Mouse (Mus musculus): ENCODE data around the gene Oaz1.

Oaz1 gene

GRCm38 (mm10) chr10:80826151-80827062 lies at the start of gene Oaz1:
Gene Oaz1, plus strand, starts transcription at chr10:80826656.
- DNase-seq, result peak; percentile 100

DNA sequence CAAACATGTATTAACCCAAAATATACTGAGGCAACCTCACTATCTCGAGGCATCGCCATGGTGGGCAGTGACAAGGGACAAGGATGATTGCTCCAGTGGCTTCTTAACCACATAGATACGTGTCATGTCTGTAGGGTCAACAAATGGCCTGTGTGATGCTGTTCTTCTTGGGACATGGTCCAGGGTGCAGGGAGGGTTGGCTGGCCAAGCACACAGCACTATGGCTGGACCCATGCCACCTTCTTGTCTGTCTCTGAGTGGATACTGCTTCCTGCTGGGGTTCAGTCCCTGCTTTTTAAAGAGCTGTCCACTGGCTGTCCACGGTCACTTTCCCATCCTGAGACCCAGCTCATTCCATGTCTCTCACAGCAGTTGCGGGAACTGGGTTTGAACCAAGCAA lies 49.3 kb upstream of the Oaz1 start:
- DNase-seq, result no peak

DNA sequence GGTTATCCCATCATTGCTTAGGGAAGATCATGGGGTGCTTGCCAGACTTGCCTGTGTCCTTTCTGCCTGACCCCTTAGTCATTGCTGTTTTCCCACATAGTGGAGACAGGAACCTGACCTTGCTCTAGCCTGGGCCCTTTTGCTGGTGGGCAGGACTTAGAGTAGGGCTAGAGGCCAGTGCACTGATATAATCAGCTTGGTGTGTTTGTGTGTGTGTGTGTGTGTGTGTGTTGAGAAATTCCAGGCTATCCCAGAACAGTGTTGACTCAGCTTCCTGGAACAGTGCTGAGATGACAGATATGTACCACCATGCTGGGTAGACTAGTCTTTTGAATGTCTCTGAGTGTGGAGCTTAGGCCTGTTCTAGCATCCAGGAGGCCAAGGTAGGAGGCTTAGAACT lies 46.9 kb upstream of the Oaz1 start:
- no peak for DNase-seq

- no peak for DNase-seq
Observed at GRCm38 (mm10) chr10:80784302-80784701, 42.2 kb upstream of the Oaz1 start.

- no peak for DNase-seq
Observed at GRCm38 (mm10) chr10:80784871-80785270, 41.6 kb upstream of the Oaz1 start.

GRCm38 (mm10) chr10:80785963-80786362 lies 40.5 kb upstream of the Oaz1 start:
- no peak for DNase-seq

- no peak for DNase-seq
Observed at GRCm38 (mm10) chr10:80787517-80787916, 38.9 kb upstream of the Oaz1 start.

GRCm38 (mm10) chr10:80790761-80791404 lies 35.6 kb upstream of the Oaz1 start:
- no peak for DNase-seq

DNA sequence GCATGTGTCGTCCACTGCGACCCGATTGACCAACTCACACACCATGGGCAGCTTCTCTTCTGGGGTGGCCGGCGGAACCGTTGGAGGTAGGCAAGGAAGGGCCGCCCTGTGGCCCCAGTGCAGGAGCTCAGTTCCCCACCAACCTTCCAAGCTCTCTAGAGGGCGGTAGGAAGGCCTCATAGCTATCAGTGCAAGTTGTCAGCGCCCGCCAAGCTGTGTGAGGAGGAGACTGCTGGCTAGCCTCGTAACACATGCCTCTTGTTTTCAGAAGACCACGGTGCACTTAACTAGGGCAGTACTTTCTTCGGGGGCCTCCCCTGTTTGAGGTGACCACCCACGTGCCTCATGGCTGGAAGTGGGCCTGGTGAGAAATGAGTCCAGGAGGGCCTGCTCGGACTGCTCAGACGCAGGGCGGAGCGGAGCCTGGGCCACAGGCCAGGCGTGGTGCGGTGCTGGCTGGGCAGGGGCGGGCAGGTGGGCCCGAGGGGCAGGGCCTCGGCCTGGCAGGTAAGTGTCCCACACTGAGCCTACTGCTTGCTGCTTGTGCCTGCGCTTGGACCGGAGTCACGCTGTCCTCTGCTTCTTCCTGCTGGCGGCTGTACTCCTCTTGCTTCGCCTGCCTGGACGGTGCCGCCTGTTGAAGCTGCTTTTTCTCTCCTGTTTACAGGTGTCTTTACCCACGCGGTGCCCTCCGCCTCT lies 34.8 kb upstream of the Oaz1 start:
- no peak for DNase-seq

- DNase-seq, result no peak
Observed at GRCm38 (mm10) chr10:80792175-80793032, 34.1 kb upstream of the Oaz1 start.

DNA sequence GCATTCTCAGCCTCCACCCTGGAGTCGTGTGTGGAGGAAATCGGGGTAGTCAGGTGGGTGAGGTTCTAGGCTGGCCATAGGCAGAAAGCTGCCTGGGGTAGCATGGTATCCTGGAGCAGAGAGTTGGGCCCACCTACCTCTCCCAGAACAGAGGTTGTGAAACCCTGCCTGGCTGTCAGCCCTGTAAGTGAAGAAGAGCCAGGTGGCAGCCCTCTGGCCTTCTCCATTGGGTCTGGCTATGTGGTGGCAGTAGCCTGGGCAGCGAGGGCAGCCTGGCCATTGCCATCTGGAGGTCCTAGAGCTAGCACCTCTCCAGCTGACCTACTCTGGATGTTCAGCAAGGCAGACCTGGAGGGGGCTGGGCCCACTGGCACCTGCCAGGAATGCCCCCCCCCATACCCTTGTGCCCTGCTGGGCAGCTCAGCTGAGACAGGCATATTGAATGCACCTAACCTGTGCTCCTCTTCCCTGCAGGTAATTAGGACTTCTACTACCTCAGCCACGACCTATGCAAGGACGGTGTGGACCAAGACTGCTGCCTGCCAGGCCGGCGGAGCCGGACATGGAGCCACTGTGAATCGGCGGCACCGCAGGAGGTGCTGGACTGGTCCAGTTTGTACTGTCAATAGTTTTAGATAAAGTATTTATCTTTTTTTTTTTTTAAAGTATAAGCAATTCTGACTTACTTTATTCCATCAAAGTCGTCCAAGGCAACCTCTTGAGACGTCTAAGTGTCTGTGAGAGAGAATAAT lies 33.2 kb upstream of the Oaz1 start:
- DNase-seq, result no peak

- DNase-seq, result no peak
Observed at GRCm38 (mm10) chr10:80793803-80794202, 32.7 kb upstream of the Oaz1 start.

DNA sequence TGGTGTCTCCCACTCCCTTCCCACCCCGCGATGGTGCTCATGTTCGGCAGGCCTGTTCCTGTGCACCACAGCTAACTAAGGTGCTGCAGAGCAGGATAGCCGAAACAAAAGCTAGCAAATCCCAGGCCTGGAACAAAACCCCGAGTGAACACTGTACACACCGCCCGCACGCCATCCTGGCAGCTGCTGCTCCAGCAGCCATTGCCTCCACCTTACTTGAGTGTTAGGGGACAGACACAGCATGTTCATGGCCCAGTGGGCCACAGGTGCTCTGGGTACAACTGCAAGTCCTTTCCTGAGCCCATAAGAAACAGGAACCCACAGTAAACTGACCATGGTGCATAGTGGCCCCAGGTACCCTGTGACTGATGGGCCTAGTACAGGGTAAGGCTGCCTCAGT lies 31.7 kb upstream of the Oaz1 start:
- no peak for DNase-seq

GRCm38 (mm10) chr10:80796307-80796848 lies 30.1 kb upstream of the Oaz1 start:
- DNase-seq, result no peak

GRCm38 (mm10) chr10:80797186-80798149 lies 29.0 kb upstream of the Oaz1 start:
- DNase-seq, result peak; percentile 81

- DNase-seq, result peak; percentile 96
Observed at GRCm38 (mm10) chr10:80798150-80799006, 28.1 kb upstream of the Oaz1 start, which contains the start of the genes Sf3a2 and Plekhj1. Gene Sf3a2, plus strand, starts transcription at chr10:80798198. Gene Plekhj1, minus strand, starts transcription at chr10:80798626.

DNA sequence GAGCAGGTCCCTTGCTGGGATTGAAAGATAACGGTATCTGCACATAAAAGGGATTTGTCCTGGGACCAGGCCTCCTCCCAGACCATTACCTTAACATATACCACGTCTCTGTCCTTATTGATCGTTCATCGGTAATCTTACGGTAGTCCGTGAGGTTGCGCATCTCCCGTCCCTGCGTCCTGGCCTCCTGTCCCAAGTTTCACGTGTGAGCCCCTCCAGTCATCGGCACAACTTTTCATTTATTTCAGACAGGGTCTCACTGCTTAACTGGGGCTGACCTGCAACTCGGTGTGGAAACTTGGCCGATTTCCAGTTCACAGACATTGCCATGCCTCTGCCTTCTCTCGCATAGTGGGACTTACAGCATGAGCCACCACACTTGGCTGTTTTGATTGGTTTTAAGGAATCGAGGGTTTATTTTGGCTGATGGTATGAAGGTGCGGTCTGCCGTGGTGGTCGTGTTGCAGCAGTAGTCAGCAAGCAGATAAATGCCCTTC lies 27.3 kb upstream of the Oaz1 start:
- DNase-seq, result no peak

- DNase-seq, result no peak
Observed at GRCm38 (mm10) chr10:80802204-80802912, 24.1 kb upstream of the Oaz1 start.
